Mouse (Mus musculus): ENCODE data around the gene Ptger3.

DNA sequence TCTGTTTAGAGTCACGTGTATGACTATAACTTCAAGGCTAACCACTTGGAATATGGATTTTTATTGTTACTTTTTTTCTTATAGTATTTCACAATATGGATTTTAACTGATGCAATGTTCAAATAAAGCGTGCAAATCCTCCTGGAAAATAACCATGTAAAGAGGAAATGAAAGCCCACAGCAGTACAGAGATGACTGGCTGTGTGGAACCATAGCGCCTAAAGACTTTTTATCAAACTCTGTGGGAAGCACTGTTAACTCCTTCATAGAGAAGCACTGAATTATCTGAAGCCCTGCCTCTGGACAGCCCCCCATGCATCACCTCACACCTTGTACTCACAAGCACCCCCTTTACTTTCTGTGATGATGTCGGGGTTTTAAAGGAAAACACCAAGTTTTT is 69.0 kb downstream of the Ptger3 start:
- TF ChIP-seq CTCF (IDR thresholded peaks at IDR 0.05; ENCODE audit: insufficient read depth, low read depth, low read length) (no peak), POLR2A (IDR thresholded peaks at IDR 0.05; ENCODE audit: insufficient read depth, low read depth, low read length) (no peak)

Data from olfactory bulb, adult 2 months (tissue).